Mouse (Mus musculus) limb, embryonic 12.5 days (tissue): ENCODE data around the gene Med31. TPM values are rescaled to one million over a fixed set of nuclear protein-coding genes. Genes with fewer than 3 reads are reported as not detected.
A peak's percentile ranks its signal among the peaks of the same experiment; 100 is the strongest.

ENCODE experiments used
- ATAC-seq: fragments of 200-750 bp; cut with Nextera tagmentation; 2 replicates; pipeline ENCODE4 v1.8.0; 2017; ENCODE audit warnings: low read depth, moderate TSS enrichment; ENCODE audit not compliant: insufficient number of reproducible peaks, insufficient read depth, low FRiP score, low TSS enrichment
- H3K27ac ChIP-seq: fragments of 300-500 bp; sonication (generic); 2 replicates; pipeline ENCODE4 v1.5.1; 2016; ENCODE audit warnings: mild to moderate bottlenecking, moderate library complexity
- H3K27me3 ChIP-seq: fragments of 300-500 bp; sonication (generic); 2 replicates; pipeline ENCODE4 v1.6.1; 2016; ENCODE audit warnings: mild to moderate bottlenecking, moderate library complexity
- H3K36me3 ChIP-seq: fragments of 300-500 bp; sonication (generic); 2 replicates; pipeline ENCODE4 v1.6.1; 2016; ENCODE audit warnings: mild to moderate bottlenecking, moderate library complexity
- H3K4me1 ChIP-seq: fragments of 300-500 bp; sonication (generic); replicated peaks from 2 replicates; pipeline ENCODE4 v1.6.1; 2016
- H3K4me2 ChIP-seq: fragments of 300-500 bp; sonication (generic); 2 replicates; pipeline ENCODE4 v1.6.1; 2016; ENCODE audit warnings: mild to moderate bottlenecking, moderate library complexity
- H3K4me3 ChIP-seq: fragments of 300-500 bp; sonication (generic); replicated peaks from 2 replicates; pipeline ENCODE4 v1.5.1; 2016; ENCODE audit warnings: mild to moderate bottlenecking
- H3K9ac ChIP-seq: fragments of 300-500 bp; sonication (generic); replicated peaks from 2 replicates; pipeline ENCODE4 v1.6.1; 2016; ENCODE audit warnings: mild to moderate bottlenecking, moderate library complexity
- H3K9me3 ChIP-seq: fragments of 300-500 bp; sonication (generic); 2 replicates; pipeline ENCODE4 v1.6.1; 2016; ENCODE audit warnings: mild to moderate bottlenecking, moderate library complexity
- WGBS: fragments of 180-500 bp; shearing (Covaris S2); methylation state at CpG from one replicate; pipeline ENCODE4 v1.1.7; 2016; 5-methylcytosine and 5-hydroxymethylcytosine counted together
- polyA plus RNA-seq: library from polyadenylated mRNA; unstranded; fragments of >200 nt; fragmentation: Nextera tagmentation; extraction: Ambion mirVana; gene quantifications from 2 replicates; pipeline ENCODE4 v1.2.1, GENCODE M21; 2016

The Med31 gene
- polyA plus RNA-seq, result 48.2 and 48.8 TPM in 2 replicates

DNA sequence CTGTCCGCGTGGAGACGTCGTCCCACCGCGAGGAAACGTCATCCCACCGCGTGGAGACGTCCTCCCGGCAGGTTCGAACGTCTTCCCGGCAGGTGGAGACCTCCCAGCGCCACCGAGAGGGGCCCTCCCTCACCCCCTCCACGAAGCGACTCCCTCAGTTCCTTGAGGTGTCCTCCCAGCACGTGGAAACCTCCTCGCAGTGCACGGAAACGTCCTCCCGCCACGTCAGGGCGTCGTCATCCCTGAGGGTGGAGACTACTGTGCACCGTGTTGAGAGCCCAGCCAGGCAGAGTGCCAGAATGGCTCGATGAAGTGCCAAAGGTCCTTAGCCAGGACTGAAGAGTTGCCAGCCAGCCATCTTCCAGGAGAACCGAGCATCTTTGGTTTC lies at the start of gene Med31:
Gene Med31, minus strand, starts transcription at position 183 of the 388 bp plus-strand sequence.
- 4% methylated on average over 29 of the region's 29 CpGs for WGBS
- H3K9ac ChIP-seq, result peak within 1 kb of the TSS; percentile 76
- peaks cover 12% of the 10 kb centered on the region for H3K4me1 ChIP-seq
- H3K9me3 ChIP-seq, result no peaks in the 10 kb centered on the region
- peak; percentile 60 for ATAC-seq
- no peaks in the 10 kb centered on the region for H3K27me3 ChIP-seq
- H3K27ac ChIP-seq, result peak within 1 kb of the TSS; percentile 60
- peaks cover 19% of the 10 kb centered on the region for H3K36me3 ChIP-seq
- peak within 1 kb of the TSS; percentile 66 for H3K4me3 ChIP-seq
- H3K4me2 ChIP-seq, result peak within 1 kb of the TSS; percentile 88

DNA sequence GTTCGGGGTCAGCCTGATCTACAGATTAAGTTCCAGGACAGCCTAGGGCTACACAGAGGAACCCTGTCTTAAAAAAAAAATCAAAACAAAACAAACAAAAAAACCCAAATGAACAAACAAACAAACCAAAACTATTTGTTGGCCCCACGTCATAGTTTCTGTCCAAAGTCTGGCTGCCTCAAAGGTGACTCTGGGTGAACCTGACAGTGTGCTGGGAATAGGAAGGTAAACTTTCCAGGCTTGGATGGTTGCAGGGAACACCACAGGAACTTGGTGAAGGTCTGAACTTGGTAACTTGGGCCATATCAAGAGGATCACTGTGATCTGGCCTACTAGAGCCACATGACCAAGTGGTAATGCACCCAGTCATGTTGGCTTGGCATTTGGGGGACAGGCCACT lies 41.0 kb upstream of the Med31 start:
- Histone ChIP-seq H3K36me3 (no peaks in the 10 kb centered on the region), H3K4me1 (no peaks in the 10 kb centered on the region), H3K27me3 (0 out of 2 replicates have a peak, but pooled peaks cover 7% of the 10 kb centered on the region), H3K9ac (no peak overlapping the region), H3K27ac (no peak overlapping the region), H3K9me3 (no peaks in the 10 kb centered on the region), H3K4me3 (no peak overlapping the region), H3K4me2 (no peak overlapping the region)
- ATAC-seq, result no peak
- WGBS, result 94% methylated on average over 2 of the region's 2 CpGs

DNA sequence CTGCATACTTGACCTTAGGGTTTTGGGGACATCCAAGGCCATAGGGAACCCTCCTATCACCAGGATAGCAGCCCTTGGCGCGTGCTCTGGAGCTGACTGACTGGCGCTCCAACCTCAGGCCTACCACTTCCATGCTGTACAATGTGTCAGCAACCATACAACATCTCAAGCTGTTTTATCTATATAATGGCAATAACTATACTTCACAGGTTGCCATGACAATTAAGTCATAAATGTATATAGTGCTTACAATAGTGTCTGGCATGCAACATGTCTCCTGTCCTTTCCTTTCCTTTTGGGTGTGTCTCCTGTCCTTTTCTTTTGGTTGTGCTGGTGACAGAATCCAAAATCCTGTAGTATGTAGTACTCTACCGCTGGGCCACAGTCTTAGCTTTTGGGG lies 40.2 kb upstream of the Med31 start:
- H3K4me2 ChIP-seq, result no peak overlapping the region
- no peaks in the 10 kb centered on the region for H3K36me3 ChIP-seq
- H3K9ac ChIP-seq, result no peak overlapping the region
- 97% methylated on average over 4 of the region's 4 CpGs for WGBS
- H3K9me3 ChIP-seq, result no peaks in the 10 kb centered on the region
- 0 out of 2 replicates have a peak, but pooled peaks cover 7% of the 10 kb centered on the region for H3K27me3 ChIP-seq
- ATAC-seq, result no peak
- H3K27ac ChIP-seq, result no peak overlapping the region
- H3K4me3 ChIP-seq, result no peak overlapping the region
- H3K4me1 ChIP-seq, result no peaks in the 10 kb centered on the region

DNA sequence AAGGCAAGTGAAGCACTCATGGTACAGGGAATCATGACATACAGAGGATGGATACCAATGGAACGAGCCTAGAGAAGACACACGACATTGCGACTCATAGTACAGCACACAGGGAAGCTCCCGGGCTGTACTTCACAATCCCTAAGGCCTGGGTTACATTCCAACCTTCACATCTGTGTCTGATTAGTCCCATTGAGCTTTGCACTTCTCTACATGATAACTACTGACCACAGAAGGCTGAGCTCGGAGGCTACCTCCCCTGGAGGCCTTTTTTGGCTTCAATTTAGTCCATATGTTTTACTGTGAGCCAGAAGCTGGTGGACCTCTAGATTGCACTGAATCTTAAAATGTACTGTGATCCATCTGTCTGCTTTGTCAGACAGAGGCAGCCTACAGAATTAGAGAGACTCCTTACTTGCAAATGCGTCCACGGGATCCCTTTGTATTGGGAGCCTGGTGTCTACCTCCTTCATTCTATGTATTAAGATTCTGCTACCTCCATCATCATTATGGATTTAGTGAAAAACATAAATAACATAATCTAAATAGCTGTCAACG lies 29.9 kb upstream of the Med31 start:
- H3K27ac ChIP-seq, result no peak overlapping the region
- no peak overlapping the region for H3K4me3 ChIP-seq
- H3K9ac ChIP-seq, result no peak overlapping the region
- no peaks in the 10 kb centered on the region for H3K9me3 ChIP-seq
- no peaks in the 10 kb centered on the region for H3K4me1 ChIP-seq
- H3K36me3 ChIP-seq, result no peaks in the 10 kb centered on the region
- peaks cover 7% of the 10 kb centered on the region for H3K27me3 ChIP-seq
- H3K4me2 ChIP-seq, result no peak overlapping the region
- no peak for ATAC-seq
- WGBS, result 53% methylated on average over 8 of the region's 8 CpGs

DNA sequence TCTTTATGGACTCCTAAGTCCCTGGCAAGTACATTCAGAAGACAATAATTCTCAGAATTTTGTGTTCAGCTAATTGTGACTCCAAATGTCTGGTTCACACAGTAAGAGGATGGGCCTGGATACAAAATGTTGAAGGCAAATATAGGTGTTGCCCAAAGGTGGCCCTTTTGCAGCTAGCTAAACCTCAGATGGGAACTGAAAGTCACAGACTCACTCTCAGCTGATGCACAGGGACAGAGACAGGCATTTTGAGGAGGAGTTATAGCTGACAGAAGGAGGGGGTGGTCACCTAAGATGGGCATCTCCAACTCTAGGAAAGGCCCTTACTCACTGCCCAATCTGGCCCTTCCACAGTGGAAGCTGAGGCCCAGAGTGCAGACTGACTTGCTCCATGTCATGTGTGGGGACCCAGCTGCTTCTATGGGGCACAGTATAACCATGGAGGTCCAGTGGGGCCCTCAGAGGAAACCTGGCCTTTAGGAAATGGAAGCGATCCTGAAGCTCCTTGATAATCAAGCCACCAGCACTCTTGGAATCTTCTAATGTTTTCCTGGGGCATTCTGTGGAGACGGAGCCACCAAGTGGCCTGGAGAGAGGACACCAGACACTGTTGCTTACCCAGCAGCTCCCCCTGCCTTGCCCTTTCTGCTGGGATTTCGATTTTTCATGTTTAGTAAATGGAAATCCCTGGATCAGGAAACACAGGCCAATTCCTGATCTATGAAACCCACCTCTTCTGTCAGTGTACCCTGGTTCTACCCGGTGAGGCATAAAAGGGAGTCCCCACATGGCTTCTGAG lies 24.9 kb upstream of the Med31 start:
- Histone ChIP-seq H3K9ac (no peak overlapping the region), H3K27me3 (no peaks in the 10 kb centered on the region; the same call in 1 of the 2 replicates), H3K36me3 (no peaks in the 10 kb centered on the region), H3K4me2 (no peak overlapping the region), H3K4me1 (no peaks in the 10 kb centered on the region), H3K4me3 (no peak overlapping the region), H3K27ac (no peak overlapping the region), H3K9me3 (no peaks in the 10 kb centered on the region)
- ATAC-seq, result no peak
- WGBS, result 71% methylated on average over 4 of the region's 4 CpGs

DNA sequence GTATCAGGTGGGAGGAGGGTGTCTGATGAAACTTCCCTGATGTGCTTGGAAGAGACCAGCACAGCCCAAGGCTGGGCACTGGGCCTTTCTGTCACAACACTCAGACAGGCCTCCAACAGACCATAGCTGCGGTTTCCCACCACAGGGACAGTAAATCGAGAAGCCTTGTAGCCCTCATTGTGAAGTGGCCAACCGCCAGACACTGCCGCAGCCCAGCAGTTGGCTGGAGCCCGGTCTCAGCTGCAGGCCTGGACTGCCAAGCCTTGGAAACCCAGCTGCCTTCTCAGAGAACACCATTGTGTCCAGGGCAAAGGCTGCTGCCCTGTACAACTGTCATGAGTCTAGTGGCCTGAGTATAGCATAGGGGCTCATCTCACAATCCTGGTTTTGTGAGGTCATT lies 18.6 kb upstream of the Med31 start:
- no peak overlapping the region for H3K27ac ChIP-seq
- no peak for ATAC-seq
- no peaks in the 10 kb centered on the region for H3K36me3 ChIP-seq
- no peak overlapping the region for H3K4me2 ChIP-seq
- no peaks in the 10 kb centered on the region for H3K27me3 ChIP-seq
- H3K9me3 ChIP-seq, result no peaks in the 10 kb centered on the region
- H3K4me3 ChIP-seq, result no peak overlapping the region
- H3K4me1 ChIP-seq, result no peaks in the 10 kb centered on the region
- H3K9ac ChIP-seq, result no peak overlapping the region
- WGBS, result 75% methylated on average over 5 of the region's 5 CpGs

DNA sequence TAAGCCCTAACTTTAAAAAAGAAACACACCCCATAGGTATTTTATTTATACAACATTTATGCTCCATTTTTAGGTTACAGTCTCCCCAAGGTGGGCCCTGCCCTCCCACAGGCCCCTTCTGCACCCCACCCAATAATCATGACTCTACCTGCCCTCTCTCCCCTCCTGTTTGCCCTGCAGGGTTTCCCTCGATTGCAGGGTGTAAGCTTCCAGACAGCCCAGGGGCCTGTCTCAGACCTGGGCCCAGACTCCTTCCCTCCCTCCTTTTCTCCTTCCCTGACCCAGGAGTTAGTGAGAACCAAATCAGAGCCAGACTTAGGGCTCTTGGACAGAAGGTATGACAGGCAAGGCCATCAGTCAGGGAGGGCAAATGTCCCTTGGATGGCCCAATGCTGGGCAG lies 17.6 kb upstream of the Med31 start:
- Histone ChIP-seq H3K4me2 (no peak overlapping the region), H3K4me3 (no peak overlapping the region), H3K9ac (no peak overlapping the region), H3K36me3 (no peaks in the 10 kb centered on the region), H3K4me1 (no peaks in the 10 kb centered on the region), H3K27me3 (no peaks in the 10 kb centered on the region), H3K27ac (no peak overlapping the region), H3K9me3 (no peaks in the 10 kb centered on the region)
- 46% methylated on average over 1 of the region's 1 CpGs for WGBS
- ATAC-seq, result no peak

DNA sequence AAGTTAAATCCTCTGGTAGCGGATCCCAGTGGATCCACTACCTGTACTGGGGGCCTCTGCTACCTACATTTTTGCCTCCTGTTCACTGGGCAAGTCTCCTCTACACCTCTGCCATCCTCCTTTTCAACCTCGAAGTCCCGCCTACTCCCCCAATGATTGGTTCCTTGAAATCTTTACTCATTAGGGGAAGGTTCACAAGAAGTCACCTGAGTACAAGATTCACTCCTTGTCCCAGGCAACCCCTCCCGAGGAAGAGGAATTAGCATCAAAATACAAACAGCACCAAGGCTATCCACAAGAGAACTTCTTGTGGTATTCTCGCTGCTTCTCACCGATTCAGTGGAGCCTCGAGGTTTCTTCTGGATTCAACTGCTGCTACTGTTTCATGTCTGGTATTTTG lies 16.7 kb upstream of the Med31 start:
- H3K27me3 ChIP-seq, result no peaks in the 10 kb centered on the region
- no peaks in the 10 kb centered on the region for H3K4me1 ChIP-seq
- no peaks in the 10 kb centered on the region for H3K36me3 ChIP-seq
- no peak overlapping the region for H3K4me3 ChIP-seq
- no peak overlapping the region for H3K27ac ChIP-seq
- H3K4me2 ChIP-seq, result no peak overlapping the region
- H3K9me3 ChIP-seq, result no peaks in the 10 kb centered on the region
- WGBS, result 78% methylated on average over 7 of the region's 7 CpGs
- no peak for ATAC-seq
- no peak overlapping the region for H3K9ac ChIP-seq

DNA sequence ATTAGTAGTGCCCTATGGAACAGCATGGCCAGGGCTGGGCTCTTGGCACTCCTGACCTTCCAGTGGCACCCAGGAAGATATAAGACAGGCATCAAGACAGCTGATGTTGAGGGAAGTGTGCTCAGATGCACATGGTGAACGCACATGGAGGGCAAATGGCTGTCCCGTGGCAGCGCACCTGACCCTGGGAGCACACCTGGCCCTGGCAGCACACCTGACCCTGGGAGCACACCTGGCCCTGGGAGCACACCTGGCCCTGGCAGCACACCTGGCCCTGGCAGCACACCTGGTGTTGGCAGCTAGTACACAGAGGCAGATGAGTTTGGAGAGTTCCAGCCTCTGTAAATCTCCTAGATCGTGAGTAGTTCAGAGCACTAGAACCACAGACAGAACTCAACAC lies 13.1 kb upstream of the Med31 start:
- no peak overlapping the region for H3K4me2 ChIP-seq
- no peaks in the 10 kb centered on the region for H3K27me3 ChIP-seq
- no peak overlapping the region for H3K9ac ChIP-seq
- no peaks in the 10 kb centered on the region for H3K36me3 ChIP-seq
- H3K4me3 ChIP-seq, result no peak overlapping the region
- WGBS, result 79% methylated on average over 4 of the region's 4 CpGs
- no peak for ATAC-seq
- no peak overlapping the region for H3K27ac ChIP-seq
- H3K4me1 ChIP-seq, result no peaks in the 10 kb centered on the region
- H3K9me3 ChIP-seq, result no peaks in the 10 kb centered on the region

DNA sequence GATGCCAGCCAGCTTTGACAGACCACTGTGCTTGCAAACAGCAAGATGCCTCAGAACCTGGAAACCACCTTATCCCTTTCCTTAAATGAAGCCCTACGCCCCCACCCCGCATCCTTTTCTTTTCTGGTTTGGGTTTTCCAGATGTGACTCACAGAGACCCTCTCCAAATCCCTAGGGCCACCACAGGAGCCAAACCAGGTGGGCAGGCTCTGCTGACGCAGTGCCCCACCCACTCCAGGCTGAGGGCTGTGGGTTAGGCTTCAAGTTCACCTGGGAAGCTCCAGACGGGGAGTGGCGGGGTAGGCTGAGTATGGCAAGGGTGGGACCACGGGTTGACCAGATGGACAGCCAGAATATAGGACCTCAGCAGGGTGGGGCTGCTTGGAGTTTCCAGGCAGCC lies 11.5 kb upstream of the Med31 start:
- Histone ChIP-seq H3K9ac (no peak overlapping the region), H3K27me3 (no peaks in the 10 kb centered on the region), H3K4me3 (no peak overlapping the region), H3K36me3 (no peaks in the 10 kb centered on the region), H3K9me3 (no peaks in the 10 kb centered on the region), H3K27ac (no peak overlapping the region), H3K4me2 (no peak overlapping the region), H3K4me1 (no peaks in the 10 kb centered on the region)
- WGBS, result 82% methylated on average over 6 of the region's 6 CpGs
- ATAC-seq, result no peak

DNA sequence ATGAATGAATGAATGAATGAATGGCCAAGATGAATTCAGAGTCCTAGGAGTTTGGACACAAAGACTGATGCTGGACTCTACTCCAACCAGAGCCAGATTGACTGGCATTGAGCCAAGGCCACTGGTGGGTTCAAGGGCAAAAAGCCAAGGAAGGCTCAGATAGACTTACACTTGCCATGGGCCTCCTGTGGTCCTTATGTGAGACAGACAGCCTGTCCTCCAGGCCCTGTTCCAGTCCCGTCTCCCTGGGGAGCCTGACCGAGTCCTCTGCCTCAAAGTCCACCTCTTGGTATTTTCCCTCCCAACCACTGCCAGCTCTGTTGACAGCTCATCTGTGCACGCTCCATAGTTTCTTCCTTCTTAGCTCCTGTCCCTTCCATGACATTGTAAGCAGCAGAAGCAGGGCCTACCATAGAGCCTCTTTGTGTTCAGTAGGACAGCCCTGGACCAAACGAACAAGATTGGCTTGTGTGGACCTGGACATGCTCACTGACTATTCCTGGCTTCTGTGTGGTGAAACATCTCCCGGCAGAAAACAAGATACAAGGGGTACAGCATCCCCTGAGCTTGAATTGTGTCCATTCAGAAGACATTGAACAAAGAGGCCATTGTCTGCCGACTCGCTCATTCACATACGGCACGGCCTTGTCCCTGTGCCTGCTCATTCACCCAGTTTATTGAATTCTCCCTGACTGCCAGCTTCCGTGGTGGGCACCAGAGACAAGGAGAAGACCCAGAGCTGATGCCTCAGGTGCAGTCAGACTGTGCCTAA lies 10.8 kb upstream of the Med31 start:
- no peak for ATAC-seq
- no peak overlapping the region for H3K27ac ChIP-seq
- H3K36me3 ChIP-seq, result no peaks in the 10 kb centered on the region
- H3K27me3 ChIP-seq, result no peaks in the 10 kb centered on the region
- 85% methylated on average over 10 of the region's 10 CpGs for WGBS
- no peaks in the 10 kb centered on the region for H3K9me3 ChIP-seq
- H3K9ac ChIP-seq, result no peak overlapping the region
- H3K4me2 ChIP-seq, result no peak overlapping the region
- no peak overlapping the region for H3K4me3 ChIP-seq
- no peaks in the 10 kb centered on the region for H3K4me1 ChIP-seq
